Mouse (Mus musculus): ENCODE results near the gene Cd247. TPM values are rescaled to one million over a fixed set of nuclear protein-coding genes. Genes with fewer than 3 reads are reported as not detected.

Cd247 gene
- polyA plus RNA-seq, 1 experiment from 2014 or later, result 2.2 TPM

DNA sequence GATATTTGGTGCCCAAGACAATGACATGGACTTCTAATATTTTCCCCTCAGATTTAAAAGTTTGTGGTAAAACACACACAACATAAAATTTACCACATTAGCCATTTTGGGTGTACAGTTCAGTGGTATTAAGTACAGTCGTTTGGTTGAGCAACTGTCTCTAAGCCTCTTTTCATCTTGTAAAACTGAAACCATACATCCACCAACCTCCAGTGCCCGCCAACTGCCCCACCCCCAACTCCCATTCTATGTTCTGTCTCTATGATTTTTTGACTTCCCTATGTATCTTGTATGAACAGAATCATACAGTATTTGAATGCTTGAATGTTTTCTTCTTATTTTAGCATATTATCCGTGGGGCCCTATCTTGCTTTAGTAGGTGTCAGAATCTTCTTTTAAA lies 24.3 kb downstream of the Cd247 start:
- H3K27ac ChIP-seq, result no peak overlapping the region
- no peaks in the 10 kb centered on the region for H3K9me3 ChIP-seq
- no peak overlapping the region for H3K9ac ChIP-seq (replicated peaks)
- 77% methylated on average over 3 of the region's 3 CpGs for WGBS
- H3K4me1 ChIP-seq (replicated peaks), result peaks cover 35% of the 10 kb centered on the region
- H3K27me3 ChIP-seq, result peaks cover 64% of the 10 kb centered on the region
- H3K36me3 ChIP-seq, result no peaks in the 10 kb centered on the region
- no peak for ATAC-seq
- no peak overlapping the region for H3K4me2 ChIP-seq (replicated peaks)
- H3K4me3 ChIP-seq (replicated peaks), result no peak overlapping the region

- peak overlapping the region; percentile 37 for H3K4me2 ChIP-seq (replicated peaks)
- peak overlapping the region; percentile 88 for H3K27ac ChIP-seq
- no peak overlapping the region for H3K4me3 ChIP-seq (replicated peaks)
- peaks cover 44% of the 10 kb centered on the region for H3K4me1 ChIP-seq (replicated peaks)
- peaks cover 72% of the 10 kb centered on the region for H3K27me3 ChIP-seq
- H3K9ac ChIP-seq (replicated peaks), result 0 out of 2 replicates have a peak overlapping the region, but pooled peaks have one; percentile 8
- ATAC-seq, result peak; percentile 60
- WGBS, result 4% methylated on average over 7 of the region's 7 CpGs
- no peaks in the 10 kb centered on the region for H3K36me3 ChIP-seq
- no peaks in the 10 kb centered on the region for H3K9me3 ChIP-seq
These were observed 25.6 kb downstream of the Cd247 start for GRCm38 (mm10) chr1:165814116-165814515.

DNA sequence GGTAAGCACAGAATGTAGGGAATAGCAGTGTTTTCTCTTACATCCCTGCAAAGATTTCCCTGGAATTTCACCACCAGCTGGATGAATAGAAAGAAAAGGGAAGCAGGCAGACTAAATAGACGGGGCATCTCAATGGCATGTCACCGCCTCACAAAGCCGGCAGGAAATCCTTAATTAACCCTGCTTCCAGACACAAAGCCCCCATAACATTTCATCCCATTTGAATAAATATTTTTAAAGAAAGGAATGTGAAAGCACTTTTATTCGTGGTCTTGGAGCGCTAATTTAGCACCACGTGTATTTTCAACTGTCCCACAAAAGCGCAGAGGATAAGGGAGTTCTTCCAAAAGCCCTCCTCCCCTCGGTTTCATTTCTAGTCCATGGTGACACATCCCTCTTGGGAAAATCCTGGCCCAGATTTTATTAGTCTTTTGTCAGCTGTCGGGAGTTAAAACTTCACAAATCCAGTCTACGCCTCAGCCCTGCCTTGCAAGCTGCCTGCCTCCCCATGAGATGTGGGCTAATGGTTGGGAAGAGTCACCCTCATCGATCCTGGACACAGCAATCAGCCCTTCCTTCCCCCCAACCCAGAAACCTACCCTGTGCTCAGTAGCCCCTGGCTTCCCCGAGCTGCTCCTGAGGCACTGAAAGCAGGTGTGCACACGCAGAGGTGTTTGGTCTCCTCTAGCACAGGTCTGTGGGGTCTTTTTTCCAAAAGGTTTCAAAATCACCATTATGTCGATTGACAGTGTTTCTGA lies 26.2 kb downstream of the Cd247 start:
- 7% methylated on average over 14 of the region's 14 CpGs for WGBS
- peak; percentile 49 for ATAC-seq
- Histone ChIP-seq H3K9me3 (no peaks in the 10 kb centered on the region), H3K4me3 (replicated peaks) (no peak overlapping the region), H3K27me3 (peaks cover 77% of the 10 kb centered on the region), H3K4me2 (replicated peaks) (peak overlapping the region; percentile 37), H3K9ac (replicated peaks) (no peak overlapping the region), H3K4me1 (replicated peaks) (peaks cover 44% of the 10 kb centered on the region), H3K27ac (peak overlapping the region; percentile 88), H3K36me3 (no peaks in the 10 kb centered on the region)

DNA sequence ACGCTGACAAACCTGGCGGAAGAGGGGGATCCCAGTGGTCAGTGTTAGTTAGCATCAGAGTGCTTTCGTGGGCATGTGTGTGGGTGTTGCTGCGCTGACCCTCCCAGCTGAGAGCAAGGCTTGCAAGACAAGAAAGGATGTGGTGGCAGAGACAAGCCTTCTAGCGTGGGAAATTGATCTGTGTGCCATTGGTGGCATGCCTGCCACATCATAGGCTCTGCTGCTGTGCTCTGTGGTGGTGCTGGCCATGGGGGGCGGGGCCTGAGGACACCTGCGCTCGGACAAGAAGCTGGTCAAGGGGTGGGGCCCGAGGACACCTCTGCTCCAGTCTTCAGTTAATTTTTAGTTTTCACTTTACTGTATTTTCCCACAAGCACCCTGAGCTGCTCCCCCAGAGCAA lies 27.9 kb downstream of the Cd247 start:
- H3K27ac ChIP-seq, result no peak overlapping the region
- H3K4me1 ChIP-seq (replicated peaks), result peaks cover 44% of the 10 kb centered on the region
- WGBS, result 84% methylated on average over 9 of the region's 9 CpGs
- H3K4me2 ChIP-seq (replicated peaks), result no peak overlapping the region
- H3K9ac ChIP-seq (replicated peaks), result no peak overlapping the region
- H3K27me3 ChIP-seq, result peaks cover 65% of the 10 kb centered on the region
- H3K9me3 ChIP-seq, result no peaks in the 10 kb centered on the region
- ATAC-seq, result no peak
- no peaks in the 10 kb centered on the region for H3K36me3 ChIP-seq
- no peak overlapping the region for H3K4me3 ChIP-seq (replicated peaks)

- Histone ChIP-seq H3K9me3 (no peaks in the 10 kb centered on the region), H3K36me3 (no peaks in the 10 kb centered on the region), H3K4me2 (replicated peaks) (no peak overlapping the region), H3K4me3 (replicated peaks) (no peak overlapping the region), H3K4me1 (replicated peaks) (peaks cover 44% of the 10 kb centered on the region), H3K27ac (no peak overlapping the region), H3K27me3 (peaks cover 56% of the 10 kb centered on the region), H3K9ac (replicated peaks) (no peak overlapping the region)
- ATAC-seq, result no peak
- 53% methylated on average over 9 of the region's 9 CpGs for WGBS
These were observed 28.8 kb downstream of the Cd247 start for GRCm38 (mm10) chr1:165817264-165817663.

GRCm38 (mm10) chr1:165818145-165818860 lies 29.8 kb downstream of the Cd247 start:
- Histone ChIP-seq H3K36me3 (no peaks in the 10 kb centered on the region), H3K9ac (replicated peaks) (0 out of 2 replicates have a peak overlapping the region, but pooled peaks have one; percentile 10), H3K27me3 (peaks cover 45% of the 10 kb centered on the region), H3K4me2 (replicated peaks) (no peak overlapping the region), H3K27ac (0 out of 2 replicates have a peak overlapping the region, but pooled peaks have one; percentile 27), H3K4me1 (replicated peaks) (peaks cover 41% of the 10 kb centered on the region), H3K4me3 (replicated peaks) (no peak overlapping the region), H3K9me3 (no peaks in the 10 kb centered on the region)
- no peak for ATAC-seq
- 31% methylated on average over 8 of the region's 8 CpGs for WGBS

- H3K9me3 ChIP-seq, result no peaks in the 10 kb centered on the region
- ATAC-seq, result no peak
- no peak overlapping the region for H3K27ac ChIP-seq
- H3K36me3 ChIP-seq, result no peaks in the 10 kb centered on the region
- H3K9ac ChIP-seq (replicated peaks), result no peak overlapping the region
- no peak overlapping the region for H3K4me3 ChIP-seq (replicated peaks)
- no peak overlapping the region for H3K4me2 ChIP-seq (replicated peaks)
- H3K4me1 ChIP-seq (replicated peaks), result peaks cover 32% of the 10 kb centered on the region
- peaks cover 47% of the 10 kb centered on the region for H3K27me3 ChIP-seq
- WGBS, result 82% methylated on average over 4 of the region's 4 CpGs
These were observed 30.7 kb downstream of the Cd247 start for GRCm38 (mm10) chr1:165819147-165819546.

GRCm38 (mm10) chr1:165822031-165822430 lies 33.5 kb downstream of the Cd247 start:
- Histone ChIP-seq H3K9me3 (no peaks in the 10 kb centered on the region), H3K27me3 (peaks cover 37% of the 10 kb centered on the region), H3K4me1 (replicated peaks) (peaks cover 15% of the 10 kb centered on the region), H3K4me3 (replicated peaks) (no peak overlapping the region), H3K9ac (replicated peaks) (no peak overlapping the region), H3K4me2 (replicated peaks) (no peak overlapping the region), H3K36me3 (no peaks in the 10 kb centered on the region), H3K27ac (no peak overlapping the region)
- no peak for ATAC-seq
- WGBS, result 94% methylated on average over 2 of the region's 2 CpGs

GRCm38 (mm10) chr1:165828173-165828572 lies 39.7 kb downstream of the Cd247 start:
- H3K36me3 ChIP-seq, result no peaks in the 10 kb centered on the region
- peaks cover 5% of the 10 kb centered on the region for H3K4me1 ChIP-seq (replicated peaks)
- H3K27me3 ChIP-seq, result peaks cover 18% of the 10 kb centered on the region
- H3K9me3 ChIP-seq, result no peaks in the 10 kb centered on the region
- no peak overlapping the region for H3K9ac ChIP-seq (replicated peaks)
- no peak for ATAC-seq
- H3K27ac ChIP-seq, result no peak overlapping the region
- WGBS, result 84% methylated on average over 5 of the region's 5 CpGs
- no peak overlapping the region for H3K4me3 ChIP-seq (replicated peaks)
- no peak overlapping the region for H3K4me2 ChIP-seq (replicated peaks)

- Histone ChIP-seq H3K4me2 (replicated peaks) (no peak overlapping the region), H3K36me3 (no peaks in the 10 kb centered on the region), H3K4me1 (replicated peaks) (peaks cover 9% of the 10 kb centered on the region), H3K9me3 (no peaks in the 10 kb centered on the region), H3K9ac (replicated peaks) (no peak overlapping the region), H3K4me3 (replicated peaks) (no peak overlapping the region), H3K27me3 (peaks cover 16% of the 10 kb centered on the region), H3K27ac (no peak overlapping the region)
- no peak for ATAC-seq
- 96% methylated on average over 6 of the region's 6 CpGs for WGBS
These were observed 40.1 kb downstream of the Cd247 start for GRCm38 (mm10) chr1:165828615-165829014.

DNA sequence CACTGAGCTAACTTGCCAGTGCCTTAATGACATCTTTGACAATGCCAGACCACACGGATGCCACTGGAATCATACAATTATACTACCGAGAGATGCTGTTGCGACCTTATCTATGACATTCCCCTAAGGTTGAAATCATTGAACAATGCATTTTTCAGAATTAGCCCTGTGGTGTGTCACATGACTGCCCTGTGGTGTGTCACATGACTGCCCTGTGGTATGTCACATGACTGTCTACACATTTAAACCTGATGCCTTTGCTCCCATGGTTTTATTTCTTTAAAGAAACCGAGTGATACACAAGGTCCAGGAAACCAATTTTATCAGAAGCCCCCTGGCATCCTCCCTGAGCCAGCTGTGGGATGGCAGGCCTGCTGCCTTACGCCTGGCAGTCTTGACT lies 41.4 kb downstream of the Cd247 start:
- no peaks in the 10 kb centered on the region for H3K36me3 ChIP-seq
- WGBS, result 89% methylated on average over 5 of the region's 5 CpGs
- H3K4me3 ChIP-seq (replicated peaks), result no peak overlapping the region
- no peak overlapping the region for H3K9ac ChIP-seq (replicated peaks)
- no peaks in the 10 kb centered on the region for H3K9me3 ChIP-seq
- peaks cover 12% of the 10 kb centered on the region for H3K27me3 ChIP-seq
- no peak overlapping the region for H3K27ac ChIP-seq
- H3K4me2 ChIP-seq (replicated peaks), result no peak overlapping the region
- peaks cover 22% of the 10 kb centered on the region for H3K4me1 ChIP-seq (replicated peaks)
- ATAC-seq, result no peak

- Histone ChIP-seq H3K4me3 (replicated peaks) (no peak overlapping the region), H3K9me3 (no peaks in the 10 kb centered on the region), H3K9ac (replicated peaks) (no peak overlapping the region), H3K4me2 (replicated peaks) (no peak overlapping the region), H3K27me3 (peaks cover 7% of the 10 kb centered on the region), H3K36me3 (no peaks in the 10 kb centered on the region), H3K27ac (peak overlapping the region; percentile 63), H3K4me1 (replicated peaks) (peaks cover 48% of the 10 kb centered on the region)
- WGBS, result 34% methylated on average over 4 of the region's 4 CpGs
- 0 out of 2 replicates have a peak, but pooled peaks have one; percentile 21 for ATAC-seq
These were observed 44.8 kb downstream of the Cd247 start for GRCm38 (mm10) chr1:165833244-165833643.

All from midbrain, embryonic 13.5 days (tissue).